Mouse (Mus musculus): ENCODE results near the gene Sox2. TPM values are rescaled to one million over a fixed set of nuclear protein-coding genes. Genes with fewer than 3 reads are reported as not detected.

The Sox2 gene
- polyA plus RNA-seq, 1 experiment from 2014 or later, result 4.3 TPM

DNA sequence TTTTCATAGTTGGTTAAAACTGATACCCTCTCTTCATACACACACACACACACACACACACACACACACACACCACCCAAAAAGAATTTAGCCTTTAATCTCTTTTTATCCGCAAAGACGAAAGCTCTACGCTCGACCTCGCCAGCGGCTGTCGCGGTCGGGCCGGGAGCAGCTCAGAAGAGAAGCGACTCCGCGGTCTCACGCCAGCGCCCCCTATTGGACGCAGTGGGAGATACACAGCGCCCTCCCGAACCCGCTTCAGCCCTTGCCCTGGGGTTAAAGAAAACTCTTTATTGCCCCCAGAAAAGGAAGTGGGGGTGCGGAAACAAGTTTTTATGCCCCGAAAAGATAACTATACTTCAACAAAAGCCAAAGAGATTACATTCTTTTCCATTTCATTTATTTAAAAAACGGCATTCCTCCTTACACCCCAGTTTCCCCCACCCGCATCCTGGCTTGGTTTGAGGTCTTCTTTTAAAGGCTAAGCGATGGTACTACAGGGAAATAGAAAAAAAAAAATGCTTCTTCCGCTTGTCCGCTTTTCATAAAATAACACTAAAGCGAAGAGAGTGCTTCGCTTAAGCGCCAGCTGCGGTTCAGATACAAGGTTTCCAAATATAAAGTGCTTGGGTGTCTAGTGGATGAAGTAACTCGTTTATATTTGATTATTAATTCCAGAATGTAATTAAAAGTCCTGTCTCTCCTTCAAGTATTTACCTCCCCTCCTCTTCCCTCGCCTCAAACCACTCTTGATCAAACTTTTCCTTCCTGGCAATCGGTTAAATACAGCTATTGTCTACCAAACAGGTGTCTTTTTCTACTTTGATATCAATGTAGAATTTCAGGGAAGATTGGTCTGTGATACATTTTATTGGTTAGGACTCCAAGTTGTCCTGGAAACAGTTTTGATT is 9.3 kb upstream of the Sox2 start:
- H3K9me3 ChIP-seq (ENCODE audit: control insufficient read depth, low read length), result no peaks in the 10 kb centered on the region
- H3K27me3 ChIP-seq (replicated peaks; ENCODE audit: control insufficient read depth, insufficient read depth, low read length), result peaks cover 81% of the 10 kb centered on the region
- H3K9ac ChIP-seq (ENCODE audit: low read depth, low read length), result no peak overlapping the region
- no peak overlapping the region for H3K4me2 ChIP-seq (ENCODE audit: low read depth, low read length)
- DNase-seq (ENCODE audit: low spot score) (peak; percentile 70), ATAC-seq (ENCODE audit: low read depth) (peak; percentile 38; the same call in 1 of the 2 replicates)
- H3K27ac ChIP-seq (replicated peaks; ENCODE audit: low read depth, low read length), result no peak overlapping the region
- H3K36me3 ChIP-seq (ENCODE audit: control insufficient read depth, insufficient read depth, low read length), result no peaks in the 10 kb centered on the region
- peak overlapping the region; percentile 10; the same call in 1 of the 2 replicates for H3K4me3 ChIP-seq (ENCODE audit: low read depth, low read length)
- 4% methylated on average over 33 of the region's 33 CpGs for WGBS
- H3K4me1 ChIP-seq (ENCODE audit: control insufficient read depth, insufficient read depth, low read length), result peaks cover 7% of the 10 kb centered on the region

DNA sequence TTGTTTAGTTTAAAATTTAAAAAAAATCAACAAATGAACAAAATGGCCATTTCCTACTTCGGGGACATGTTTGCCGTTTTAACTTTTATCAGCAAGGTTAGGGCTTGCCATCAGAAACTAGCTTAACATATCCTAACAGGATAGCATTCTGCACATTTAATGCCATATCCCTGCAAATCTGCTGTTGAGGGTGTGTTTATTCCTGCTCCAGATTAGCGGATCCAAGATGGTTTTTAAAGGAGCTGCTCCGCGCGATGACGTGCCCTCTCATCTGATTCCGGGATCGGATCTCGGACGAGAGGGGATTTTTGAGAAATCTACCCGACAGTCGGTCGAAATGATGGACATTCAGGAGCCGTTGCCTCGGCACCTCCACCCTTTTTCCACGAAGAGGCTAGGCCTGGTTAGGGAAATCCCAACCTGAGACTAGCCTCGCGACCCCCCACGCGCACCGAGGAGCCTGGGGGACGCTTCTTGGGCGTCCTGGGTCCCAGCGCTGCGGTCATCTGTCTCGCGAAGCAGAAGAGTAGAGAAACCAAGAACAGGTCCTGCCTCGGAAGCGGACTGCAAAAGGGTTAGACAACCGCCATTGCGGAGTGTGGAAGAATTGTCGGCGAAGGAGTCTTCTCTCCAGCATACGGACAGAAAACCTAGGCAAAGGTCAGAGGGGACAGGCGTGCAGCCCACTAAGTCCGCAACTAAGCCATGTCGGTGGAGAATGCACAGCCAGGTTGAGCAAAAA is 8.3 kb upstream of the Sox2 start:
- no peak for ATAC-seq (ENCODE audit: low read depth)
- H3K4me2 ChIP-seq (ENCODE audit: low read depth, low read length), result peak overlapping the region; percentile 47
- WGBS, result 3% methylated on average over 38 of the region's 38 CpGs

DNA sequence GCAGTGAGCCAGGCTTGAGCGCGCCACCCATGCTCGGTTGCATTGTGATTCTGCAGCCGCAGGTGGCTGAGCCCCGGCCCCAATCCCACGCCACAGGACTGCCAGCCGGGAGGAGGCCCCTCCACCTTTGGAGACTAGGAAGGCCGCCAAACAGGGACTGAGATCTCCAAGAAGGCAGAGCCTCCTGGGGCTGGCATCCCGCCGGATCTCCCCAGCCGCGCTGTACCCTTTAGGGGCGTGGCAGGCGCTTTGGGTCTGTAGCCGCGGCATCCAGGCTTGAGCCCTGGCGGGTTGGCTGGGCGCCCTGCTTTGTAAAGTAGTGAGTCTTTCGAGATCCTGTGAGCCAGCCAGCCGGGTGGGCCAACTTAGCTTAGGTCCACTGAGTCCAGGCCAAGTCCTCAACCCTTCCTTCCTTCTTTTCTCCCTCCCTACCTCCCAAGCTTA is 7.7 kb upstream of the Sox2 start:
- peak overlapping the region; percentile 26 for H3K4me3 ChIP-seq (ENCODE audit: low read depth, low read length)
- no peak overlapping the region for H3K27ac ChIP-seq (replicated peaks; ENCODE audit: low read depth, low read length)
- peak overlapping the region; percentile 47 for H3K4me2 ChIP-seq (ENCODE audit: low read depth, low read length)
- DNase-seq (ENCODE audit: low spot score), result peak; percentile 82
- H3K4me1 ChIP-seq (ENCODE audit: control insufficient read depth, insufficient read depth, low read length), result peaks cover 7% of the 10 kb centered on the region
- peak; percentile 65 for ATAC-seq (ENCODE audit: low read depth)
- 1% methylated on average over 15 of the region's 20 CpGs for WGBS
- peaks cover 93% of the 10 kb centered on the region for H3K27me3 ChIP-seq (replicated peaks; ENCODE audit: control insufficient read depth, insufficient read depth, low read length)
- no peaks in the 10 kb centered on the region for H3K36me3 ChIP-seq (ENCODE audit: control insufficient read depth, insufficient read depth, low read length)
- H3K9ac ChIP-seq (ENCODE audit: low read depth, low read length), result no peak overlapping the region
- H3K9me3 ChIP-seq (ENCODE audit: control insufficient read depth, low read length), result no peaks in the 10 kb centered on the region

More for the DNA sequence above, 8.3 kb upstream of the Sox2 start:
- Histone ChIP-seq H3K27me3 (replicated peaks; ENCODE audit: control insufficient read depth, insufficient read depth, low read length) (peaks cover 91% of the 10 kb centered on the region), H3K36me3 (ENCODE audit: control insufficient read depth, insufficient read depth, low read length) (no peaks in the 10 kb centered on the region), H3K4me3 (ENCODE audit: low read depth, low read length) (peak overlapping the region; percentile 26), H3K9me3 (ENCODE audit: control insufficient read depth, low read length) (no peaks in the 10 kb centered on the region), H3K9ac (ENCODE audit: low read depth, low read length) (no peak overlapping the region), H3K27ac (replicated peaks; ENCODE audit: low read depth, low read length) (no peak overlapping the region), H3K4me1 (ENCODE audit: control insufficient read depth, insufficient read depth, low read length) (peaks cover 7% of the 10 kb centered on the region)
- DNase-seq (ENCODE audit: low spot score), result no peak

DNA sequence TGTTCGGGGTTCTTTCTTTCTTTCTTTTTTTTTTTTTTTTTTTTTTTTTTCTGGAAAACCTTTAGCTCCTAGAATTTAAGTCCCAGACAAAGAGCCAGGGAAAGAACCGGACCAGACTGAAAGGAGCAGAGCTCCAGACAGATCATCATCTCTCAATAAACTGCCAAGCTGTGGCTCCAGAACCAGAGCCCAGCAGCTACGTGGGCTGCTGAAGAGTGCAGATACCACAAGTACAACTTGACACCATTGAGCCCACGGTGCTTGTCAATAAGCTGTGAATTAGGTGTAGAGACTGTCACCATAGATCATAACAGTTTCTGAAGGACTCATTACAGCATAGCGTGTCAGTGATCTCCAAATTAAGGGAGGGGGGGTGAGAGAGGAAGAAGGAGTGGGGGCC is 7.1 kb upstream of the Sox2 start:
- DNase-seq (ENCODE audit: low spot score) (no peak), ATAC-seq (ENCODE audit: low read depth) (no peak)
- H3K27me3 ChIP-seq (replicated peaks; ENCODE audit: control insufficient read depth, insufficient read depth, low read length), result peaks cover 94% of the 10 kb centered on the region
- H3K4me3 ChIP-seq (ENCODE audit: low read depth, low read length), result no peak overlapping the region
- H3K27ac ChIP-seq (replicated peaks; ENCODE audit: low read depth, low read length), result no peak overlapping the region
- H3K9me3 ChIP-seq (ENCODE audit: control insufficient read depth, low read length), result no peaks in the 10 kb centered on the region
- no peaks in the 10 kb centered on the region for H3K36me3 ChIP-seq (ENCODE audit: control insufficient read depth, insufficient read depth, low read length)
- H3K4me1 ChIP-seq (ENCODE audit: control insufficient read depth, insufficient read depth, low read length), result peaks cover 7% of the 10 kb centered on the region
- 19% methylated on average over 5 of the region's 5 CpGs for whole genome bisulfite sequencing
- H3K4me2 ChIP-seq (ENCODE audit: low read depth, low read length), result no peak overlapping the region
- no peak overlapping the region for H3K9ac ChIP-seq (ENCODE audit: low read depth, low read length)

DNA sequence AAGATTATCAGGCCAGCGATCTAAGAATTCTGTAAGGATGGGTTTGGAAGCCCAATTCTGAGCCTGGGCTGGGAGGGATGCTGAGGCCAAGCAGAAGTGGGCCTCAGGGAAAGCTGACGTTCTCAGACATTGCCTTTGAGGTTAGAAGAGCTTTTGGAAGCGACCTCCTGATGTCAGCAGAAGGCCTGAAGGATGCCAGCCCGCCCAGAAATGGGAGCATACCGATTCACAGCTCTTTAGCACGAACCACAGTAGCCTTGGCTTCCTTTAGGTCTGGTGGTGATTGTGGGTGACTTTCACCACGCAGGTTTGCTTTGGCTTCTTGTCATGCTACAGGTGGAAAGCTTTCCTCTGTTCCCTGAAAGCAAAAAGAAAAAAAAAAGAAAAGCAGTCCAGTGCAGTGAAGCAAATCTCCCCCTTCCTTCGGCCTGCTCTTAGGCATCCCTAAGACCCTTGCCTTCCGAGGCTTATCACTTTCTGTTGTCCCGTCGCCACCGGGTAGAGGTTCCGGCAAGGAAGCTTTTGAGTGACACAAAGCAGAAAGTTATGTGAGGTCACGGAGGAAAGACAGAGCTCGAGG is 6.6 kb upstream of the Sox2 start:
- no peak overlapping the region for H3K27ac ChIP-seq (replicated peaks; ENCODE audit: low read depth, low read length)
- peaks cover 94% of the 10 kb centered on the region for H3K27me3 ChIP-seq (replicated peaks; ENCODE audit: control insufficient read depth, insufficient read depth, low read length)
- no peak for DNase-seq (ENCODE audit: low spot score)
- peaks cover 7% of the 10 kb centered on the region for H3K4me1 ChIP-seq (ENCODE audit: control insufficient read depth, insufficient read depth, low read length)
- no peaks in the 10 kb centered on the region for H3K36me3 ChIP-seq (ENCODE audit: control insufficient read depth, insufficient read depth, low read length)
- H3K9me3 ChIP-seq (ENCODE audit: control insufficient read depth, low read length), result no peaks in the 10 kb centered on the region
- H3K9ac ChIP-seq (ENCODE audit: low read depth, low read length), result no peak overlapping the region
- ATAC-seq (ENCODE audit: low read depth), result no peak
- 10% methylated on average over 15 of the region's 15 CpGs for WGBS
- H3K4me3 ChIP-seq (ENCODE audit: low read depth, low read length), result no peak overlapping the region
- H3K4me2 ChIP-seq (ENCODE audit: low read depth, low read length), result no peak overlapping the region

DNA sequence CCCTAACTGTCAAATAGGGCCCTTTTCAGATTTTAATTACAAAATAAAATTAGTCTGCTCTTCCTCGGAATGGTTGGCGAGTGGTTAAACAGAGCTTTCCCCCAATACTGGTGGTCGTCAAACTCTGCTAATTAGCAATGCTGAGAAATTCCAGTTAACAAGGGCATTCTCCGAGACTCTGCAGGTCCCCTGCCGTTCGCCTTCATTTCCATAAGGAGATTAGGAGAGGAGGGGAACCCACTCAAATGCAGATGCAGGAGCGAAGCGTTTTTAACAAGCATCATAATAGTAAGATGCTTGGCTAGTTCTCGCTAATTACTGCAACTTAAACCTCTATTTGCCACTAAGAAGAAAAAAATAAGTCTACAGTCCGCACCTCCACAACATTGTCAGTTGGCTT is 4.0 kb upstream of the Sox2 start:
- peaks cover 96% of the 10 kb centered on the region for H3K27me3 ChIP-seq (replicated peaks; ENCODE audit: control insufficient read depth, insufficient read depth, low read length)
- no peak for ATAC-seq (ENCODE audit: low read depth)
- 6% methylated on average over 10 of the region's 10 CpGs for WGBS
- H3K36me3 ChIP-seq (ENCODE audit: control insufficient read depth, insufficient read depth, low read length), result no peaks in the 10 kb centered on the region
- no peak overlapping the region for H3K9ac ChIP-seq (ENCODE audit: low read depth, low read length)
- no peak overlapping the region for H3K4me2 ChIP-seq (ENCODE audit: low read depth, low read length)
- H3K4me3 ChIP-seq (ENCODE audit: low read depth, low read length), result no peak overlapping the region
- H3K27ac ChIP-seq (replicated peaks; ENCODE audit: low read depth, low read length), result no peak overlapping the region
- no peak for DNase-seq (ENCODE audit: low spot score)
- peaks cover 4% of the 10 kb centered on the region; the same call in 1 of the 2 replicates for H3K4me1 ChIP-seq (ENCODE audit: control insufficient read depth, insufficient read depth, low read length)
- no peaks in the 10 kb centered on the region for H3K9me3 ChIP-seq (ENCODE audit: control insufficient read depth, low read length)

DNA sequence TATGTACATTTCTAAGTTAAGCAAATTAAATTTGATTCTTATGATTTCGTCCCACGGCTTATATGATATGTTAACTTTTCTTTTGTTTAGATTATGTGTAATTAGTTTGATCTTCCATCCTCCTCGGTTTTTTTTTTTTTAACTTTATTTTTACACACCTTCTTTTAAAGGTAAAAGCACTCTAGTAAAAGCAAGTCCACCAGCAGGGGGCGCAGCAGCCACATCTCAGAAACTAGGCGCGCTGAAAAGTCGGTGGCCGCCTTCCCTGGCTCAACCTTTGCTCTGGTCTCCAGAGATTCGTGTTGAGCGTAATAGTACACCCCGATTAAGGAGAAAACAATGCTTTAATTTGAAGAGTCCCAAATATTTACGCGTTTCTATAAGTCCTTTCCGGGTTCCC is 2.5 kb upstream of the Sox2 start:
- Histone ChIP-seq H3K36me3 (ENCODE audit: control insufficient read depth, insufficient read depth, low read length) (no peaks in the 10 kb centered on the region), H3K9me3 (ENCODE audit: control insufficient read depth, low read length) (no peaks in the 10 kb centered on the region), H3K9ac (ENCODE audit: low read depth, low read length) (no peak overlapping the region), H3K4me1 (ENCODE audit: control insufficient read depth, insufficient read depth, low read length) (peaks cover under 1% of the 10 kb centered on the region; the same call in 1 of the 2 replicates), H3K4me2 (ENCODE audit: low read depth, low read length) (no peak overlapping the region), H3K4me3 (ENCODE audit: low read depth, low read length) (no peak overlapping the region), H3K27ac (replicated peaks; ENCODE audit: low read depth, low read length) (no peak overlapping the region), H3K27me3 (replicated peaks; ENCODE audit: control insufficient read depth, insufficient read depth, low read length) (peaks cover 92% of the 10 kb centered on the region)
- ATAC-seq (ENCODE audit: low read depth) (no peak), DNase-seq (ENCODE audit: low spot score) (peak; percentile 88)
- under 1% methylated on average over 14 of the region's 14 CpGs for WGBS

DNA sequence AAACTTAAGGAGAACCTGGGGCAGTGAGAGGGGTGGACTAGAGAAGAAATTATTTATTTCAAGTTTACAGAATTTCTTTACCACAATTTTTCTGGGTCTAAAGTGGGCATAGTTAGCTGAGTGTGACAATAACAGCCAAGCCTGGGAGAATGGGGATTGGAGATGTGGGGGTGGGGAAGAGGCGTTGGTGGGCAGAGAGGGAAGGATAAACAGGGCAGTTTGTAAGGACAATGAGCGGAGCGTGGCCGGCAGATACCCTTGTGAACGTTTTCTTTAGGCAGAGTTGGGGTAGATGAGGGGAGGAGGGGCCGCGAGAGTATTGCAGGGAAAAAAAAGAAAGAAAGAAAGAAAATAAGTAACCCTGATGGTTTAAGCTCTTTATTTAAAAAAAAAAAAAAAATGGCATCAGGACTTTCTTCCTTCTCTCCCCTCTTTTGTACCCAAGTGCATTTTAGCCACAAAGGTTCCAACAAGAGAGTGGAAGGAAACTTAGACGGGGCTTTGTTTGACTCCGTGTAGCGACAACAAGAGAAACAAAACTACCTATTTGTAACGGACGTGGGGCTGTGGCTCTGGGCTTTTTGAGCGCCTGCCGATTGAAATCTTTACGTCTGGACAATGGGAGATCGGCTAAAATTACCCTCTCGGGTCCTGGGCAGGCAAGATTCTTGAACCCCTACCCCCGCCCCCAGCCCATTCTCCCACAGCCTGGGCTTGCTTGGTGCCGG is 1.9 kb upstream of the Sox2 start:
- no peak for DNase-seq (ENCODE audit: low spot score)
- peak overlapping the region; percentile 44 for H3K9ac ChIP-seq (ENCODE audit: low read depth, low read length)
- H3K4me3 ChIP-seq (ENCODE audit: low read depth, low read length), result peak overlapping the region; percentile 47
- H3K27ac ChIP-seq (replicated peaks; ENCODE audit: low read depth, low read length), result peak overlapping the region; percentile 71; the same call in 1 of the 2 replicates
- WGBS, result 2% methylated on average over 19 of the region's 19 CpGs
- H3K27me3 ChIP-seq (replicated peaks; ENCODE audit: control insufficient read depth, insufficient read depth, low read length), result peaks cover 92% of the 10 kb centered on the region
- no peaks in the 10 kb centered on the region for H3K4me1 ChIP-seq (ENCODE audit: control insufficient read depth, insufficient read depth, low read length)
- no peak for ATAC-seq (ENCODE audit: low read depth)
- H3K9me3 ChIP-seq (ENCODE audit: control insufficient read depth, low read length), result no peaks in the 10 kb centered on the region
- H3K36me3 ChIP-seq (ENCODE audit: control insufficient read depth, insufficient read depth, low read length), result no peaks in the 10 kb centered on the region
- H3K4me2 ChIP-seq (ENCODE audit: low read depth, low read length), result peak overlapping the region; percentile 67
